Mouse (Mus musculus) testis, adult 2 months (tissue): ENCODE results near the gene Slc8a2. TPM values are rescaled to one million over a fixed set of nuclear protein-coding genes. Genes with fewer than 3 reads are reported as not detected.
A peak's percentile ranks its signal among the peaks of the same experiment; 100 is the strongest.

Source experiments
- H3K27ac ChIP-seq: fragments of 200-500 bp; 2 replicates; pipeline ENCODE4 v1.5.1; 2012; ENCODE audit warnings: low read depth, low read length; ENCODE audit not compliant: control insufficient read depth, insufficient read depth
- H3K27me3 ChIP-seq: fragments of 200-500 bp; 2 replicates; pipeline ENCODE4 v1.6.1; 2012; ENCODE audit warnings: mild to moderate bottlenecking, low read length, moderate library complexity; ENCODE audit not compliant: control insufficient read depth, insufficient read depth
- H3K36me3 ChIP-seq: fragments of 200-500 bp; 2 replicates; pipeline ENCODE4 v1.6.1; 2012; ENCODE audit warnings: mild to moderate bottlenecking, low read length; ENCODE audit not compliant: control insufficient read depth, insufficient read depth
- H3K4me1 ChIP-seq: fragments of 200-500 bp; 2 replicates; pipeline ENCODE4 v1.6.1; 2012; ENCODE audit warnings: low read length; ENCODE audit not compliant: control insufficient read depth, insufficient read depth
- H3K4me3 ChIP-seq: fragments of 200-500 bp; 2 replicates; pipeline ENCODE4 v1.5.1; 2012; ENCODE audit warnings: low read depth, mild to moderate bottlenecking, low read length, moderate library complexity, mixed read lengths; ENCODE audit not compliant: control insufficient read depth
- CTCF ChIP-seq: fragments of 200-500 bp; IDR thresholded peaks from 2 replicates; pipeline ENCODE4 v1.5.1; 2012; ENCODE audit warnings: low read depth, mild to moderate bottlenecking, inconsistent platforms, low read length, moderate library complexity; ENCODE audit not compliant: control insufficient read depth, insufficient read depth, insufficient replicate concordance
- POLR2A ChIP-seq: fragments of 200-500 bp; IDR thresholded peaks from 2 replicates; pipeline ENCODE4 v1.6.1; 2012; ENCODE audit warnings: low read depth, mild to moderate bottlenecking, inconsistent platforms, low read length, moderate library complexity; ENCODE audit not compliant: control insufficient read depth
- polyA plus RNA-seq: library from polyadenylated mRNA; depleted of rRNA; stranded (reverse); fragments of >200 nt; gene quantifications from 2 replicates; pipeline ENCODE4 v1.2.3, GENCODE M21; 2012; rRNA removed

Gene Slc8a2
- 34.7 and 35.7 TPM in 2 replicates for polyA plus RNA-seq

- Histone ChIP-seq H3K36me3 (no peaks in the 10 kb centered on the region; the same call in 1 of the 2 replicates), H3K4me1 (peaks cover 24% of the 10 kb centered on the region), H3K4me3 (peak within 1 kb of the TSS; percentile 89), H3K27ac (peak within 1 kb of the TSS; percentile 96), H3K27me3 (no peaks in the 10 kb centered on the region)
- TF ChIP-seq CTCF (no peak), POLR2A (peak; percentile 59; the same call in 1 of the 2 replicates)
Observed at GRCm38 (mm10) chr7:16129421-16129845, at the start of gene Slc8a2. TSS of gene Slc8a2 (plus strand) at chr7:16129826.

GRCm38 (mm10) chr7:16079947-16080346 lies 49.7 kb upstream of the Slc8a2 start:
- no peak overlapping the region for H3K4me3 ChIP-seq
- H3K27me3 ChIP-seq, result no peaks in the 10 kb centered on the region
- no peaks in the 10 kb centered on the region for H3K4me1 ChIP-seq
- H3K27ac ChIP-seq, result no peak overlapping the region
- peaks cover 4% of the 10 kb centered on the region for H3K36me3 ChIP-seq
- TF ChIP-seq CTCF, result no peak
- no peak for TF ChIP-seq POLR2A

- Histone ChIP-seq H3K27me3 (no peaks in the 10 kb centered on the region), H3K36me3 (peaks cover 4% of the 10 kb centered on the region), H3K4me1 (no peaks in the 10 kb centered on the region), H3K4me3 (no peak overlapping the region), H3K27ac (no peak overlapping the region)
- TF ChIP-seq CTCF, result no peak
- TF ChIP-seq POLR2A, result no peak
Observed at GRCm38 (mm10) chr7:16080581-16080980, 49.0 kb upstream of the Slc8a2 start.

- no peak overlapping the region for H3K4me3 ChIP-seq
- no peaks in the 10 kb centered on the region for H3K27me3 ChIP-seq
- peaks cover 4% of the 10 kb centered on the region for H3K36me3 ChIP-seq
- H3K4me1 ChIP-seq, result no peaks in the 10 kb centered on the region
- no peak for TF ChIP-seq POLR2A
- no peak overlapping the region for H3K27ac ChIP-seq
Observed at GRCm38 (mm10) chr7:16083361-16083760, 46.3 kb upstream of the Slc8a2 start.

GRCm38 (mm10) chr7:16087587-16087986 lies 42.0 kb upstream of the Slc8a2 start:
- H3K36me3 ChIP-seq, result peaks cover 3% of the 10 kb centered on the region
- H3K4me1 ChIP-seq, result no peaks in the 10 kb centered on the region
- H3K27ac ChIP-seq, result no peak overlapping the region
- TF ChIP-seq POLR2A, result no peak
- TF ChIP-seq CTCF, result no peak
- H3K27me3 ChIP-seq, result no peaks in the 10 kb centered on the region
- H3K4me3 ChIP-seq, result no peak overlapping the region

- TF ChIP-seq POLR2A, result no peak
- no peak for TF ChIP-seq CTCF
- no peaks in the 10 kb centered on the region for H3K27me3 ChIP-seq
- no peak overlapping the region for H3K27ac ChIP-seq
- H3K4me3 ChIP-seq, result no peak overlapping the region
- H3K36me3 ChIP-seq, result peaks cover 3% of the 10 kb centered on the region
- peaks cover 3% of the 10 kb centered on the region for H3K4me1 ChIP-seq
Observed at GRCm38 (mm10) chr7:16094592-16094991, 35.0 kb upstream of the Slc8a2 start.

- TF ChIP-seq CTCF, result peak; percentile 26; the same call in 1 of the 2 replicates
- peak; percentile 97 for TF ChIP-seq POLR2A
- H3K4me1 ChIP-seq, result peaks cover 10% of the 10 kb centered on the region
- H3K27me3 ChIP-seq, result no peaks in the 10 kb centered on the region
- peak within 1 kb of the TSS; percentile 91 for H3K4me3 ChIP-seq
- H3K36me3 ChIP-seq, result no peaks in the 10 kb centered on the region
- H3K27ac ChIP-seq, result peak within 1 kb of the TSS; percentile 77
Observed at GRCm38 (mm10) chr7:16098021-16099017, 31.3 kb upstream of the Slc8a2 start, which contains the start of gene Napa. TSS of gene Napa (plus strand) at chr7:16098458.
